Mouse (Mus musculus): ENCODE measurements around the gene Ddost. TPM values are rescaled to one million over a fixed set of nuclear protein-coding genes. Genes with fewer than 3 reads are reported as not detected.

The Ddost gene
- polyA plus RNA-seq, 1 experiment from 2014 or later = 386 TPM

DNA sequence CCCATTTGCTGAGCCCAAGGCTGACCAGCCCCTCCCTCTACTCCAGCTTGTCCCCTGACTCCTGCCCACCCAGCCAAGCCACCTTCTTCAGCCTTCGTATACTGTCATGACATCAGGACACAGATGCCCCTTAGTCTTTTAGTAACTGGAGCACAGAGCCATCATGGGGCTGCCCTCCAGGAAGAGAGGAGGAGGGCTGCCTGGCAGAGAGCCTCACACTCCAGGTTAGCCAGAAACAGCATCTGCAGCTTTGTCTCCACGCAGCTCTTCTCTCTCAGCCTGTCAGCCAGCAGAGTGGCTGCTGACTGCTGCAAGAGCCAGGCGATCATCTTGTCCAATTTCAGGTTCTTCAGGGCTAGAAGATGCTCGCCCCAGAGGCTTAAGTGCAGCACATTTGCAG, 9.3 kb downstream of the Ddost start:
- WGBS = 93% methylated on average over 4 of the region's 4 CpGs
- no peaks in the 10 kb centered on the region for H3K4me1 ChIP-seq
- H3K4me2 ChIP-seq = no peak overlapping the region
- no peak overlapping the region for H3K9ac ChIP-seq
- peaks cover 83% of the 10 kb centered on the region for H3K36me3 ChIP-seq
- no peak for ATAC-seq (replicated peaks; ENCODE audit: low FRiP score)
- no peaks in the 10 kb centered on the region for H3K27me3 ChIP-seq
- no peaks in the 10 kb centered on the region for H3K9me3 ChIP-seq (replicated peaks)
- H3K4me3 ChIP-seq (replicated peaks) = no peak overlapping the region
- no peak overlapping the region for H3K27ac ChIP-seq

DNA sequence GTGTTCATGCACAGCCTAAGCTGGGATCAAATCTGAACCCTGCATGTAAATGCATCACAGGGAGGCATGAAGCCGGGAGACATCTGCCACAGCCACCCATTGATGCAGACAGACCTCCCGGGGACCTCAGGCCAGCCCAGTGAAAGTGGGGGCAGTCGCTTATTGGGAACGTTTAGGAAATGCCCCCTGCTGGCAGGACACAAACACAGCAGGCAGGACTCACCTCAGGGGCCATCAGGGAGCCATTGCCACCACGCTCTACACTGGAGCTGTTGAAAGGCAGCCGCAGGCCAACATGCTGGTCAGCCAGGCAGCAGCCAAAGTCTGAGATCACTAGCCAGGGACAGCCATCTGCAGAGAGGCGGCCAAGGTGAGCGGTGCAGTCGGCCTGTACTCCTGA, 11.3 kb downstream of the Ddost start:
- peaks cover 64% of the 10 kb centered on the region for H3K36me3 ChIP-seq
- 79% methylated on average over 9 of the region's 9 CpGs for WGBS
- no peak overlapping the region for H3K9ac ChIP-seq
- no peaks in the 10 kb centered on the region for H3K9me3 ChIP-seq (replicated peaks)
- H3K4me2 ChIP-seq = no peak overlapping the region
- no peak overlapping the region for H3K27ac ChIP-seq
- H3K27me3 ChIP-seq = no peaks in the 10 kb centered on the region
- no peaks in the 10 kb centered on the region for H3K4me1 ChIP-seq
- ATAC-seq (replicated peaks; ENCODE audit: low FRiP score) = no peak
- H3K4me3 ChIP-seq (replicated peaks) = no peak overlapping the region

GRCm38 (mm10) chr4:138316369-138316768, 11.8 kb downstream of the Ddost start:
- WGBS = 95% methylated on average over 6 of the region's 6 CpGs
- H3K27ac ChIP-seq = no peak overlapping the region
- no peaks in the 10 kb centered on the region for H3K9me3 ChIP-seq (replicated peaks)
- H3K36me3 ChIP-seq = peaks cover 59% of the 10 kb centered on the region
- no peaks in the 10 kb centered on the region for H3K27me3 ChIP-seq
- H3K9ac ChIP-seq = no peak overlapping the region
- no peak overlapping the region for H3K4me3 ChIP-seq (replicated peaks)
- H3K4me2 ChIP-seq = no peak overlapping the region
- no peak for ATAC-seq (replicated peaks; ENCODE audit: low FRiP score)
- no peaks in the 10 kb centered on the region for H3K4me1 ChIP-seq

GRCm38 (mm10) chr4:138318509-138319266, 14.2 kb downstream of the Ddost start:
- no peak overlapping the region for H3K4me3 ChIP-seq (replicated peaks)
- no peak overlapping the region for H3K27ac ChIP-seq
- H3K4me1 ChIP-seq = no peaks in the 10 kb centered on the region
- no peaks in the 10 kb centered on the region for H3K9me3 ChIP-seq (replicated peaks)
- no peak overlapping the region for H3K4me2 ChIP-seq
- no peaks in the 10 kb centered on the region for H3K27me3 ChIP-seq
- H3K36me3 ChIP-seq = peaks cover 35% of the 10 kb centered on the region
- no peak overlapping the region for H3K9ac ChIP-seq
- 0 out of 2 replicates have a peak, but pooled peaks have one; percentile 37 for ATAC-seq (replicated peaks; ENCODE audit: low FRiP score)
- WGBS = 55% methylated on average over 6 of the region's 6 CpGs

- H3K27me3 ChIP-seq = no peaks in the 10 kb centered on the region
- H3K27ac ChIP-seq = no peak overlapping the region
- peak; percentile 53 for ATAC-seq (replicated peaks; ENCODE audit: low FRiP score)
- H3K36me3 ChIP-seq = peaks cover 27% of the 10 kb centered on the region
- WGBS = 33% methylated on average over 10 of the region's 10 CpGs
- no peak overlapping the region for H3K9ac ChIP-seq
- H3K9me3 ChIP-seq (replicated peaks) = no peaks in the 10 kb centered on the region
- H3K4me2 ChIP-seq = no peak overlapping the region
- no peak overlapping the region for H3K4me3 ChIP-seq (replicated peaks)
- H3K4me1 ChIP-seq = no peaks in the 10 kb centered on the region
These were observed 15.0 kb downstream of the Ddost start for GRCm38 (mm10) chr4:138319508-138319907.

GRCm38 (mm10) chr4:138320711-138321110, 16.2 kb downstream of the Ddost start:
- 79% methylated on average over 11 of the region's 11 CpGs for WGBS
- H3K27ac ChIP-seq = no peak overlapping the region

GRCm38 (mm10) chr4:138321488-138321887, 17.0 kb downstream of the Ddost start:
- peaks cover 9% of the 10 kb centered on the region for H3K4me1 ChIP-seq
- H3K9me3 ChIP-seq (replicated peaks) = no peaks in the 10 kb centered on the region
- no peak overlapping the region for H3K4me2 ChIP-seq
- H3K27me3 ChIP-seq = no peaks in the 10 kb centered on the region
- no peak overlapping the region for H3K27ac ChIP-seq
- H3K4me3 ChIP-seq (replicated peaks) = no peak overlapping the region
- no peak for ATAC-seq (replicated peaks; ENCODE audit: low FRiP score)
- 81% methylated on average over 7 of the region's 7 CpGs for WGBS
- no peak overlapping the region for H3K9ac ChIP-seq
- peaks cover 14% of the 10 kb centered on the region for H3K36me3 ChIP-seq

More at GRCm38 (mm10) chr4:138320711-138321110, 16.2 kb downstream of the Ddost start:
- Histone ChIP-seq H3K9ac (no peak overlapping the region), H3K4me1 (0 out of 2 replicates have a peak, but pooled peaks cover 4% of the 10 kb centered on the region), H3K9me3 (replicated peaks) (no peaks in the 10 kb centered on the region), H3K4me3 (replicated peaks) (no peak overlapping the region), H3K4me2 (no peak overlapping the region), H3K27me3 (no peaks in the 10 kb centered on the region), H3K36me3 (peaks cover 18% of the 10 kb centered on the region)
- no peak for ATAC-seq (replicated peaks; ENCODE audit: low FRiP score)

GRCm38 (mm10) chr4:138322692-138323091, 18.2 kb downstream of the Ddost start:
- no peak for ATAC-seq (replicated peaks; ENCODE audit: low FRiP score)
- Histone ChIP-seq H3K9ac (no peak overlapping the region), H3K27me3 (no peaks in the 10 kb centered on the region), H3K4me3 (replicated peaks) (no peak overlapping the region), H3K4me1 (peaks cover 11% of the 10 kb centered on the region), H3K27ac (no peak overlapping the region), H3K4me2 (no peak overlapping the region), H3K9me3 (replicated peaks) (no peaks in the 10 kb centered on the region), H3K36me3 (peaks cover 2% of the 10 kb centered on the region; the same call in 1 of the 2 replicates)
- WGBS = 76% methylated on average over 4 of the region's 4 CpGs

- Histone ChIP-seq H3K27ac (no peak overlapping the region), H3K4me2 (no peak overlapping the region), H3K36me3 (no peaks in the 10 kb centered on the region), H3K4me3 (replicated peaks) (no peak overlapping the region), H3K9ac (no peak overlapping the region), H3K9me3 (replicated peaks) (no peaks in the 10 kb centered on the region), H3K27me3 (no peaks in the 10 kb centered on the region), H3K4me1 (peaks cover 11% of the 10 kb centered on the region)
- no peak for ATAC-seq (replicated peaks; ENCODE audit: low FRiP score)
- WGBS = 72% methylated on average over 4 of the region's 4 CpGs
These were observed 19.2 kb downstream of the Ddost start for GRCm38 (mm10) chr4:138323753-138324152.

DNA sequence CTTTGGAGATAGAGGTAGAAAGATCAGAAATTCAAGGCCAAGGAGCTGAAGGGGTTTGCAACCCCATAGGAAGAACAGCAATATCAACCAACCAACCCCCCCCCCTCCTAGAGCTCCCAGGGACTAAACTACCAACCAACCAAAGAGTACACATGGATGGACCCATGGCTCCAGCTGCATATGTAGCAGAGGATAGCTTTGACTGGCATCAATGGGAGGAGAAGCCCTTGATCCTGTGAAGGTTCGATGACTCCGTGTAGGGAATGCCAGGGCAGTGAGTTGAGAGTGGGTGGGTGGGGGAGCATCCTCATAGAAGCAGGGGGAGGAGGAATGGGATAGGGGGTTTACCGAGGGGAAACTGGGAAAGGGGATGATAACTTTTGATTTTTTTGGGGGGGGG, 19.9 kb downstream of the Ddost start:
- 96% methylated on average over 3 of the region's 3 CpGs for WGBS
- no peak overlapping the region for H3K4me2 ChIP-seq
- 0 out of 2 replicates have a peak, but pooled peaks cover under 1% of the 10 kb centered on the region for H3K27me3 ChIP-seq
- no peak overlapping the region for H3K9ac ChIP-seq
- H3K36me3 ChIP-seq = no peaks in the 10 kb centered on the region
- H3K4me3 ChIP-seq (replicated peaks) = no peak overlapping the region
- H3K4me1 ChIP-seq = peaks cover 11% of the 10 kb centered on the region
- H3K9me3 ChIP-seq (replicated peaks) = no peaks in the 10 kb centered on the region
- no peak overlapping the region for H3K27ac ChIP-seq
- no peak for ATAC-seq (replicated peaks; ENCODE audit: low FRiP score)

GRCm38 (mm10) chr4:138325466-138326076, 21.0 kb downstream of the Ddost start:
- 0% methylated on average over 38 of the region's 45 CpGs for WGBS
- H3K36me3 ChIP-seq = no peaks in the 10 kb centered on the region
- ATAC-seq (replicated peaks; ENCODE audit: low FRiP score) = peak; percentile 94

DNA sequence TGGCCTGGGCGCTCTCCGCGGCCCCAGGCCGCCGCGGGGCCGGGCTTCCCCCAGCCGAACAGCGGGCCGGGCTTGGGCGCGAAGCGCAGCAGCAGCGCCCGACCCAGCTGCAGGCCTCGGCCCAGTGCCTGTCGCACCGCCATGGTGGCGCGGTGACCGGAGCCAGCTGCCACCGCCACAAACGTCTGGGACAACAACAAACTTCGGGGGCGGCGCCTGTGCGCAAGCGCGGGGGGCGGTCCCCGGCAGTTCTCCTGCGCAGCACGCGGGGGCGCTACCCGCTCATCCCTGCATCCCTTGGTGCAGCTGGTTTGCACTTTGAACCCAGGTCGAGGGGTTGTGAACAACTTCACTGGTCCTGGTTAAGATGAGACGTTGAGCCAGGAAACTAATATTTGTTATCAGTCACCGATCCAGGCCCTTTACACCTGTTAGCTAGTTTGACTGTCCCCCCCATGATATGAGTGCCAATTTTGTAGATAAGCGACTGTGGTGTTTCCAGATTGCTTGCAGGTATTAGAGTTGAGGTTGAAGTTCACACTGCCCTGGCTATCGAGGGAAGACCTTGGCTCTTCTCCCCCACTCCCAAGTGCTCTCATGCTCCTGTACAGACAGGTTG, 21.7 kb downstream of the Ddost start, which contains the start of gene Pink1:
Pink1 (minus strand) TSS at position 231 of the 619 bp plus-strand sequence.
- Histone ChIP-seq H3K4me3 (replicated peaks) (peak within 1 kb of the TSS; percentile 90), H3K27me3 (peaks cover 15% of the 10 kb centered on the region), H3K9ac (peak within 1 kb of the TSS; percentile 83), H3K27ac (peak within 1 kb of the TSS; percentile 97), H3K36me3 (no peaks in the 10 kb centered on the region), H3K4me1 (peaks cover 11% of the 10 kb centered on the region), H3K4me2 (peak within 1 kb of the TSS; percentile 78), H3K9me3 (replicated peaks) (no peaks in the 10 kb centered on the region)
- ATAC-seq (replicated peaks; ENCODE audit: low FRiP score) = peak; percentile 80
- 3% methylated on average over 40 of the region's 41 CpGs for WGBS

More at GRCm38 (mm10) chr4:138325466-138326076, 21.0 kb downstream of the Ddost start:
- H3K4me3 ChIP-seq (replicated peaks) = peak overlapping the region; percentile 90
- H3K4me2 ChIP-seq = peak overlapping the region; percentile 78
- peaks cover 9% of the 10 kb centered on the region for H3K27me3 ChIP-seq
- H3K27ac ChIP-seq = peak overlapping the region; percentile 97
- no peaks in the 10 kb centered on the region for H3K9me3 ChIP-seq (replicated peaks)
- peaks cover 11% of the 10 kb centered on the region for H3K4me1 ChIP-seq
- peak overlapping the region; percentile 83 for H3K9ac ChIP-seq
